In the genomic region with DNA sequence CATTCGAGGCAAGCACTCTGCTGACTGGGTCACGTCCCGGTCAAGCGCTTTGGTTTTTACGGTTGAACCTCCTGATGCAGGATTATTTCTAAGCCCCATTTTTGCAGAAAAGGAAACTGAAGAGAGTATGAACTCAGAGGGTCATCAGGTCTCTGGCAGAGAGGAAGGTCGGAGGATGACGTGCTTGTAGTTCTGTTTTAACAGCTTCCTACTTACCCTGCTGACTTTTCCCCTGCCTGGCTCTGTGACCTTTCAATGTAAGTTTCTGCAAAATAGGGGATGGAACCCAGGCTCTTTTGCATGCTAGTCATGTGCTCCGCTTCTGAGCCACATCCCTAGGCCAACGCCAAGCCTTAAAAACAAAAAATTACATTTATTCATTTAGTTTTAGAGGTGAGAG, we compare ENCODE assay signal across 20 mouse cellular contexts. TPM values are rescaled to one million over a fixed set of nuclear protein-coding genes. Genes with fewer than 3 reads are reported as not detected.
A peak's percentile ranks its signal among the peaks of the same experiment; 100 is the strongest.
DNase-seq lines count a peak whose midpoint lies in the region; ATAC-seq and TF ChIP-seq lines count a peak whose summit lies in the region.
"Had no signal": no experiment of that assay in that cellular context is flagged by ENCODE, and none has a peak within 500 bp of the region (broad histone marks: within the 10 kb centered on the region; RNA-seq: fewer than 3 reads in every experiment).

No protein-coding gene starts in this region.

- no peak for TF ChIP-seq EP300 in lung, postnatal 0 days (IDR thresholded peaks at IDR 0.05)

- H3K9me3 ChIP-seq in lung, postnatal 0 days (ENCODE audit: low read length), result no peaks in the 10 kb centered on the region
- H3K9me3 ChIP-seq: embryonic facial prominence, embryonic 10.5 days; forebrain, embryonic 15.5 days; G1E; heart, embryonic 12.5 days; limb, embryonic 12.5 days had no signal

- TF ChIP-seq CTCF in lung, postnatal 0 days (IDR thresholded peaks at IDR 0.05), result no peak
- TF ChIP-seq CTCF in lung, adult 2 months (IDR thresholded peaks at IDR 0.05; ENCODE audit: insufficient read depth, low read length), result no peak
- no peak for TF ChIP-seq CTCF in thymus, adult 2 months (IDR thresholded peaks at IDR 0.05; ENCODE audit: borderline replicate concordance, control insufficient read depth, extremely low read depth, insufficient read depth, low read length, poor library complexity)
- TF ChIP-seq CTCF in bone marrow, adult 2 months (IDR thresholded peaks at IDR 0.05; ENCODE audit: control insufficient read depth, insufficient read depth, low read length), result no peak

- TF ChIP-seq POLR2A in lung, adult 2 months (IDR thresholded peaks at IDR 0.05; ENCODE audit: borderline replicate concordance, extremely low read depth, low read depth, low read length), result no peak
- TF ChIP-seq POLR2A in thymus, adult 2 months (IDR thresholded peaks at IDR 0.05; ENCODE audit: control insufficient read depth, extremely low read depth, insufficient read depth, low read length, poor library complexity), result no peak
- TF ChIP-seq POLR2A in bone marrow, adult 2 months (IDR thresholded peaks at IDR 0.05; ENCODE audit: borderline replicate concordance, control insufficient read depth, low read depth, low read length), result no peak

- no peaks in the 10 kb centered on the region for H3K27me3 ChIP-seq in lung, postnatal 0 days (replicated peaks; ENCODE audit: insufficient read depth, low read length)
- no peaks in the 10 kb centered on the region for H3K27me3 ChIP-seq in thymus, adult 2 months (ENCODE audit: control insufficient read depth, insufficient read depth, low read length)
- H3K27me3 ChIP-seq in splenic B cell, adult 2 months (ENCODE audit: control insufficient read depth, insufficient read depth, low read length, poor library complexity, severe bottlenecking), result no peaks in the 10 kb centered on the region
- H3K27me3 ChIP-seq: forebrain, embryonic 15.5 days had no signal

- no peak overlapping the region for H3K4me2 ChIP-seq in lung, postnatal 0 days (replicated peaks; ENCODE audit: low read depth, low read length)
- H3K4me2 ChIP-seq: forebrain, embryonic 15.5 days; heart, embryonic 12.5 days; limb, embryonic 12.5 days had no signal

- H3K36me3 ChIP-seq in lung, postnatal 0 days (ENCODE audit: insufficient read depth, low read length), result no peaks in the 10 kb centered on the region
- no peaks in the 10 kb centered on the region for H3K36me3 ChIP-seq in thymus, adult 2 months (ENCODE audit: control insufficient read depth, insufficient read depth, low read length)
- peaks cover 3% of the 10 kb centered on the region; the same call in 1 of the 2 replicates for H3K36me3 ChIP-seq in splenic B cell, adult 2 months (ENCODE audit: control insufficient read depth, insufficient read depth, low read length, poor library complexity, severe bottlenecking)
- H3K36me3 ChIP-seq: embryonic facial prominence, embryonic 10.5 days; forebrain, embryonic 15.5 days; G1E; heart, embryonic 12.5 days; limb, embryonic 12.5 days had no signal

- peak; percentile 27 for DNase-seq in lung, postnatal 0 days (ENCODE audit: low spot score)
- DNase-seq in lung, adult 2 months, result no peak
- DNase-seq in thymus, adult 2 months, result no peak
- DNase-seq in thymus, postnatal 0 days (ENCODE audit: low spot score), result no peak
- peak; percentile 70 for DNase-seq in splenic B cell, adult 2 months (ENCODE audit: low read depth, low spot score)
- DNase-seq in cerebellum, adult 11 months, result no peak
- DNase-seq: adrenal gland, postnatal 36 days; cerebellum, postnatal 14 days; kidney, adult 18-20 months; kidney, postnatal 14 days; layer of hippocampus, adult 9-11 months; lung, postnatal 14 days had no signal

- H3K27ac ChIP-seq in lung, postnatal 0 days (ENCODE audit: low read length), result no peak overlapping the region
- H3K27ac ChIP-seq in thymus, adult 2 months (ENCODE audit: control insufficient read depth, insufficient read depth, low read length), result peak overlapping the region; percentile 83
- H3K27ac ChIP-seq in bone marrow, adult 2 months (ENCODE audit: control insufficient read depth, insufficient read depth, low read depth, low read length, poor library complexity), result peak overlapping the region; percentile 93; the same call in 1 of the 2 replicates
- H3K27ac ChIP-seq: forebrain, embryonic 15.5 days; limb, embryonic 12.5 days; liver, embryonic 14.5 days had no signal

- 72% methylated on average over 9 of the region's 9 CpGs for WGBS in lung, postnatal 0 days
- WGBS in lung, adult 2 months, result 76% methylated on average over 9 of the region's 9 CpGs
- WGBS in thymus, adult 2 months, result 57% methylated on average over 9 of the region's 9 CpGs
- 44% methylated on average over 9 of the region's 9 CpGs for WGBS in bone marrow, adult 2 months

- H3K9ac ChIP-seq in lung, postnatal 0 days (replicated peaks; ENCODE audit: low read depth), result no peak overlapping the region
- H3K9ac ChIP-seq: forebrain, embryonic 15.5 days; heart, embryonic 12.5 days; limb, embryonic 12.5 days; liver, embryonic 14.5 days had no signal

- no peak overlapping the region for H3K4me3 ChIP-seq in lung, postnatal 0 days (ENCODE audit: low read depth, low read length)
- H3K4me3 ChIP-seq in lung, adult 2 months (replicated peaks; ENCODE audit: extremely low read depth, low read depth, low read length), result no peak overlapping the region
- H3K4me3 ChIP-seq in thymus, adult 2 months (ENCODE audit: control insufficient read depth, insufficient read depth, low read length), result no peak overlapping the region
- H3K4me3 ChIP-seq in bone marrow, adult 2 months (replicated peaks; ENCODE audit: control insufficient read depth, low read depth, low read length), result no peak overlapping the region
- H3K4me3 ChIP-seq: embryonic facial prominence, embryonic 10.5 days; forebrain, embryonic 15.5 days; heart, embryonic 12.5 days; limb, embryonic 12.5 days had no signal

- H3K4me1 ChIP-seq in lung, postnatal 0 days (ENCODE audit: insufficient read depth, low read depth, low read length), result no peaks in the 10 kb centered on the region; the same call in 1 of the 2 replicates
- H3K4me1 ChIP-seq in lung, adult 2 months (ENCODE audit: control insufficient read depth, insufficient read depth, low read length), result peaks cover 2% of the 10 kb centered on the region; the same call in 1 of the 2 replicates
- peaks cover 63% of the 10 kb centered on the region for H3K4me1 ChIP-seq in thymus, adult 2 months (replicated peaks; ENCODE audit: control insufficient read depth, insufficient read depth, low read length)
- peaks cover 13% of the 10 kb centered on the region for H3K4me1 ChIP-seq in bone marrow, adult 2 months (ENCODE audit: control insufficient read depth, insufficient read depth, low read length)

- no peak for ATAC-seq in lung, postnatal 0 days
- ATAC-seq: forebrain, embryonic 15.5 days; hindbrain, embryonic 16.5 days had no signal

RNA-seq across cellular contexts. Expression of gene Csk, which starts 1.1 kb away (rescaled TPM):
- 25.6 and 27.3 TPM in 2 replicates for polyA plus RNA-seq in lung, postnatal 0 days (2015; fragmentation: Nextera tagmentation; extraction: Ambion mirVana)
- 68.7 and 79.3 TPM in 2 replicates for polyA plus RNA-seq in lung, adult 2 months (2012; rRNA removed)
- 245 and 301 TPM in 2 replicates for polyA plus RNA-seq in thymus, adult 2 months (2012; rRNA removed)
- 94.7 and 98.5 TPM in 2 replicates for polyA plus RNA-seq in thymus, postnatal 0 days (2015; fragmentation: Nextera tagmentation; extraction: Ambion mirVana)
- 45.4 and 99.8 TPM in 2 replicates for polyA plus RNA-seq in bone marrow, adult 2 months (2011; ENCODE audit: insufficient read depth, insufficient read length, low replicate concordance, missing spikeins)

RNA-seq across cellular contexts. Expression of gene Cyp1a2, which starts 31.2 kb away (rescaled TPM):
- polyA plus RNA-seq in lung, postnatal 0 days (2015; fragmentation: Nextera tagmentation; extraction: Ambion mirVana), result 0.07 TPM in 1 of 2 replicates, not detected in the other
- polyA plus RNA-seq in lung, adult 2 months (2012; rRNA removed), result 0.23 and 0.44 TPM in 2 replicates
- polyA plus RNA-seq in thymus, adult 2 months (2012; rRNA removed), result 1.1 and 2.5 TPM in 2 replicates
- 0.37 and 1.1 TPM in 2 replicates for polyA plus RNA-seq in thymus, postnatal 0 days (2015; fragmentation: Nextera tagmentation; extraction: Ambion mirVana)
- polyA plus RNA-seq in bone marrow, adult 2 months (2011; ENCODE audit: insufficient read depth, insufficient read length, low replicate concordance, missing spikeins), result 1.5 and 9.3 TPM in 2 replicates
- polyA plus RNA-seq: embryonic facial prominence, embryonic 10.5 days; forebrain, embryonic 15.5 days; G1E; heart, embryonic 12.5 days; hindbrain, embryonic 16.5 days; limb, embryonic 12.5 days had no signal

RNA-seq across cellular contexts. Expression of gene Lman1l, which starts 31.8 kb away (rescaled TPM):
- polyA plus RNA-seq in lung, postnatal 0 days (2015; fragmentation: Nextera tagmentation; extraction: Ambion mirVana), result not detected in 2 replicates
- polyA plus RNA-seq in lung, adult 2 months (2012; rRNA removed), result 0.06 and 0.08 TPM in 2 replicates
- 0.20 and 0.26 TPM in 2 replicates for polyA plus RNA-seq in thymus, adult 2 months (2012; rRNA removed)
- 0.16 TPM in 1 of 2 replicates, not detected in the other for polyA plus RNA-seq in thymus, postnatal 0 days (2015; fragmentation: Nextera tagmentation; extraction: Ambion mirVana)
- polyA plus RNA-seq in bone marrow, adult 2 months (2011; ENCODE audit: insufficient read depth, insufficient read length, low replicate concordance, missing spikeins), result 0.65 TPM in 1 of 2 replicates, not detected in the other
- polyA plus RNA-seq: embryonic facial prominence, embryonic 10.5 days; forebrain, embryonic 15.5 days; G1E; heart, embryonic 12.5 days; hindbrain, embryonic 16.5 days; limb, embryonic 12.5 days; liver, embryonic 14.5 days had no signal

RNA-seq across cellular contexts. Expression of gene Cyp1a1, which starts 35.4 kb away (rescaled TPM):
- polyA plus RNA-seq in lung, postnatal 0 days (2015; fragmentation: Nextera tagmentation; extraction: Ambion mirVana), result 9.0 and 13.0 TPM in 2 replicates
- polyA plus RNA-seq in lung, adult 2 months (2012; rRNA removed), result 28.8 and 37.7 TPM in 2 replicates
- 0.15 and 0.24 TPM in 2 replicates for polyA plus RNA-seq in thymus, adult 2 months (2012; rRNA removed)
- polyA plus RNA-seq in thymus, postnatal 0 days (2015; fragmentation: Nextera tagmentation; extraction: Ambion mirVana), result 0.05 and 0.08 TPM in 2 replicates
- polyA plus RNA-seq in bone marrow, adult 2 months (2011; ENCODE audit: insufficient read depth, insufficient read length, low replicate concordance, missing spikeins), result not detected in 2 replicates
- polyA plus RNA-seq: G1E; heart, embryonic 12.5 days; limb, embryonic 12.5 days had no signal

RNA-seq across cellular contexts. Expression of gene Cplx3, which starts 46.3 kb away (rescaled TPM):
- not detected in 2 replicates for polyA plus RNA-seq in lung, postnatal 0 days (2015; fragmentation: Nextera tagmentation; extraction: Ambion mirVana)
- not detected in 2 replicates for polyA plus RNA-seq in lung, adult 2 months (2012; rRNA removed)
- polyA plus RNA-seq in thymus, adult 2 months (2012; rRNA removed), result 0.04 and 0.34 TPM in 2 replicates
- polyA plus RNA-seq in thymus, postnatal 0 days (2015; fragmentation: Nextera tagmentation; extraction: Ambion mirVana), result 0.18 TPM in 1 of 2 replicates, not detected in the other
- not detected in 2 replicates for polyA plus RNA-seq in bone marrow, adult 2 months (2011; ENCODE audit: insufficient read depth, insufficient read length, low replicate concordance, missing spikeins)
- polyA plus RNA-seq: G1E; heart, embryonic 12.5 days; limb, embryonic 12.5 days; liver, embryonic 14.5 days had no signal

Comparison
In these comparisons a context has a peak if more than half of its experiments do, and no peak if none do; other contexts are left out.
1. DNase-seq: peak in lung, postnatal 0 days (single experiment) and splenic B cell, adult 2 months (single experiment); none in lung, adult 2 months (single experiment), thymus, adult 2 months (single experiment), thymus, postnatal 0 days (single experiment) and cerebellum, adult 11 months (single experiment).